Mouse (Mus musculus) cerebellum, adult 2 months (tissue): ENCODE measurements around the gene Atxn1.

Experiments
- CTCF ChIP-seq: fragments of 200-500 bp; IDR thresholded peaks from 2 replicates; pipeline ENCODE4 v1.5.1; 2011; ENCODE audit warnings: low read depth, mild to moderate bottlenecking, control low read depth, low read length, moderate library complexity, borderline replicate concordance; ENCODE audit not compliant: insufficient read depth
- POLR2A ChIP-seq: fragments of 200-500 bp; IDR thresholded peaks from 2 replicates; pipeline ENCODE4 v1.6.1; 2011; ENCODE audit warnings: low read length, control low read depth, borderline replicate concordance; ENCODE audit not compliant: insufficient read depth

DNA sequence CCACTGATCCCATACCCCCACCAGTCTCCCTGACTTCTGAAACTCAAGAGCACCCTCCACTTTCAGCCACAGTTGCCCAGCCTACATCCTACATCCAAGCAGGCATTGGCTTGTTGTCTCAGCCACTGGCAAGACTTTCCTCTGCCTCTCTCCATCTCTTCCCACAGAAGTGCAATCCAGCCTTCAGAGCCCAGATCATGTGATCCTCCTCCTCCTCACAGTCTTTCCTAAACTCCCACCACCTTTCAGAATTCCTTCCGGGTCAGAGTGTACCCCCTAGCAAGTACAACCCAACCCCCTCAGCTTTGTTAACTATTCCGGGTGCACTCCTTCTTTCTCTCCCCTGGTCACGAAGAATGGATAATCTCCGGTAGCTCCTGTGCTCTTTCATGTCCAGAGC lies 11.7 kb downstream of the Atxn1 start:
- no peak for TF ChIP-seq CTCF
- no peak for TF ChIP-seq POLR2A
